Mouse (Mus musculus): ENCODE measurements around the gene Hist1h2bp. TPM values are rescaled to one million over a fixed set of nuclear protein-coding genes. Genes with fewer than 3 reads are reported as not detected.

Gene Hist1h2bp
- 1.1 and 1.5 TPM in 2 replicates for polyA plus RNA-seq (2012; rRNA removed)

DNA sequence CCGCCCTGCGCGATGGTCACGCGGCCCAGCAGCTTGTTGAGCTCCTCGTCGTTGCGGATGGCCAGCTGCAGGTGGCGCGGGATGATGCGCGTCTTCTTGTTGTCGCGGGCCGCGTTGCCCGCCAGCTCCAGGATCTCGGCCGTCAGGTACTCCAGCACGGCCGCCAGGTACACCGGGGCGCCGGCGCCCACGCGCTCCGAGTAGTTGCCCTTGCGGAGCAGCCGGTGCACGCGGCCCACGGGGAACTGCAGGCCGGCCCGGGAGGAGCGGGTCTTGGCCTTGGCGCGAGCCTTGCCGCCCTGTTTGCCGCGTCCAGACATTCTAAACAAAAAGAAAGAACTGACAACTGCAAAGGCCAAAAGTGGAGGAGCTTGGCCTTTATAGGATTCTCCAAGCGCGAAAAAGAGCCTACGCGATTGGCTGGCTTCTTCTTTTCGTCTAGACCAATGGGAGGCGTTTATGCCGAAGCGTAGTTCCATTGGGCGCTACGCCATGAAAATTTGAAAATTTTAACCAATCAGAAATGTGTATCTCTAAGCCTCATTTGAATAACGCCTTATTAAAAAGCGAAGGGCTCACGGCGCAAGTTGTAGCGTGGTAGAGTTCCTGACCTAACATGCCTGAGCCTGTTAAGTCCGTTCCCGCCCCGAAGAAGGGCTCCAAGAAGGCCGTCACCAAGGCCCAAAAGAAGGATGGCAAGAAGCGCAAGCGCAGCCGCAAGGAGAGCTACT is at the start of gene Hist1h2bp, which contains the start of gene Hist1h2an:
Gene Hist1h2bp, plus strand, starts transcription at position 563 of the 731 bp plus-strand sequence.
Gene Hist1h2an, minus strand, starts transcription at position 320 of the 731 bp plus-strand sequence.

DNA sequence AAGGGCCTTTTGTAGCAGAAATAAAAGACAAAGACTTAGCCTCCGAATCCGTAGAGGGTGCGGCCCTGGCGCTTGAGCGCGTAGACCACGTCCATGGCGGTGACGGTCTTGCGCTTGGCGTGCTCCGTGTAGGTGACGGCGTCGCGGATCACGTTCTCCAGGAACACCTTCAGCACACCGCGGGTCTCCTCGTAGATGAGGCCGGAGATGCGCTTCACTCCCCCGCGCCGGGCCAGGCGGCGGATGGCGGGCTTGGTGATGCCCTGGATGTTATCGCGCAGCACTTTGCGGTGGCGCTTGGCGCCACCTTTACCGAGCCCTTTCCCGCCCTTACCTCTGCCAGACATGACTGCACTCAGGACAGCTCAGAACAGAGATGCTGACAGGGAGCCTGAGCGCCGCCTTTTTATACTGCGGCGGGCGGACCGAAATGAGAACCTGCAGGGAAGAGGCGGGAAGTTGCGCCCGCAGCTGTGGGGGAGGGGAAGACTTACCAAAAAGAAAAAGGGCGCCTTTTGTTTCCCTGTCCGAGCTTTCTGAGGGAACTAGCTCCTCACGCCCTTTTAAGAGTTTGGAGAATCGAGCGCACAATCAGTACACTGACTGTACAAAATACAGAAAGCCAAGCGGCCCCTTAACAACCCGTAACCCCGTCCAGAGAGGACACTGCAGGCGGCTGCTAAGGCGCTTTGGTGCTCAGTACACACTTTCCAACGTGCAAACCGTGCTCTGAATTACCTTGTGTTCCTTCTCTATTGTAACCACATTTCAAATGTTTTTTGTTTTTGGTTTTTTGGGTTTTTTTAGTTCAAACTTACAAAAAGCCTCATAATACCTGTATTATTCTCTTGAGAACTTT is 36.9 kb upstream of the Hist1h2bp start, which contains the start of gene Hist1h4k:
Gene Hist1h4k, minus strand, starts transcription at position 347 of the 859 bp plus-strand sequence.

DNA sequence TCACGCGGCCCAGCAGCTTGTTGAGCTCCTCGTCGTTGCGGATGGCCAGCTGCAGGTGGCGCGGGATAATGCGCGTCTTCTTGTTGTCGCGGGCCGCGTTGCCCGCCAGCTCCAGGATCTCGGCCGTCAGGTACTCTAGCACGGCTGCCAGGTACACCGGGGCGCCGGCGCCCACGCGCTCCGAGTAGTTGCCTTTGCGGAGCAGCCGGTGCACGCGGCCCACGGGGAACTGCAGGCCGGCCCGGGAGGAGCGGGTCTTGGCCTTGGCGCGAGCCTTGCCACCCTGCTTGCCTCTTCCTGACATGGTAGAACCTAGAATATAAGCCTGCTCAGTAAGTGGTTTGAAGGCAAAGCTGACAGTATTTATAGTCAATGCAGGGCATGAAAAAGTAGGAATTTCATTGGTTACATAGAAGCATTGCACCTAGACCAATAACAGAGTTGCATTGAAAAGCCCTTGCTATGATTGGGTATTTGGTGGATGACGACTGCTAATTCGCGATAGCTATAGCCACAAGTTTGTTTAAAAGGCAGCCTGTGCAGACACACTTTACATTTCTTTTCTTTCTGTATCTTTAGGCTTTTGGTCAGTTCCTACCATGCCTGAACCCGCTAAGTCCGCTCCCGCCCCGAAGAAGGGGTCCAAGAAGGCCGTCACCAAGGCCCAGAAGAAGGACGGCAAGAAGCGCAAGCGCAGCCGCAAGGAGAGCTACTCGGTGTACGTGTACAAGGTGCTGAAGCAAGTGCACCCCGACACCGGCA is 33.6 kb upstream of the Hist1h2bp start, which contains the start of the genes Hist1h2ak and Hist1h2bn:
Gene Hist1h2ak, minus strand, starts transcription at position 304 of the 762 bp plus-strand sequence.
Gene Hist1h2bn, plus strand, starts transcription at position 600 of the 762 bp plus-strand sequence.

DNA sequence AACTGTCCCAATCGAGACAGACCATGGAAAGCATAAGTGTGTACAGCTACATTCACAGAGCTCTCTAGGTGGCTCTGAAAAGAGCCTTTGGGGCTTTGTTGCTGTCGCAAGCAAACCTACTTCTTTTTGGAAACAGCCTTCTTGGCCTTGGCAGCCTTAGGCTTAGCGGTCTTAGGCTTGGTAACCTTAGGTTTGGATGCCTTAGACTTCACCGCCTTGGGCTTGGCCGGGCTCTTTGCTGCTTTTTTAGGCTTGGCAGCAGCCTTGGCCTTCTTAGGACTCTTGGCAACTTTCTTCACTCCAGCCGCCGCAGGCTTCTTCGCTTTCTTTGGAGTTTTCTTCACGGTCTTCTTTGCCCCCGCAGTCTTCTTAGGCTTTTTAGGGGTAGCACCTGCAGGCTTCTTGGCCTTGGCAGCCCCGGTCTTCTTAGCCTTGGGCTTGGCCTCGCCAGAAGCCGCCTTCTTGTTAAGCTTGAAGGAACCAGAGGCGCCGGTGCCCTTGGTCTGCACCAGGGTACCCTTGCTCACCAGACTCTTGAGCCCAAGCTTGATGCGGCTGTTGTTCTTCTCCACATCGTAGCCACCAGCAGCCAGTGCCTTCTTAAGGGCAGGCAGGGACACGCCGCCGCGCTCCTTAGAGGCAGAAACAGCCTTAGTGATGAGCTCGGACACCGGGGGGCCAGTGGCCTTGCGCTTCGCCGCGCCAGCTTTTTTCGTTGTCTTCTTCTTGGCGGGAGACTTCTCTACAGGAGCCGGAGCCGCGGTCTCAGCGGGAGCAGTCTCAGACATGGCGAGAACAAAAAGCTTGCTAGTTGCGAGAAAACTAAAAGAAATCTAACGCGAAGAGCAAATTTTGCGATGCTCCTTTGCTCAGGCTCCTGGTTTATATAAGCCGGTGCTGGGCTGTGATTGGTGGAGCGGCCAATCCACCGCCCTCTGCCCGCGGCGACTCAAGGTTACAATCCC is 7.2 kb upstream of the Hist1h2bp start, which contains the start of gene Hist1h1b:
Gene Hist1h1b, minus strand, starts transcription at position 859 of the 965 bp plus-strand sequence.

DNA sequence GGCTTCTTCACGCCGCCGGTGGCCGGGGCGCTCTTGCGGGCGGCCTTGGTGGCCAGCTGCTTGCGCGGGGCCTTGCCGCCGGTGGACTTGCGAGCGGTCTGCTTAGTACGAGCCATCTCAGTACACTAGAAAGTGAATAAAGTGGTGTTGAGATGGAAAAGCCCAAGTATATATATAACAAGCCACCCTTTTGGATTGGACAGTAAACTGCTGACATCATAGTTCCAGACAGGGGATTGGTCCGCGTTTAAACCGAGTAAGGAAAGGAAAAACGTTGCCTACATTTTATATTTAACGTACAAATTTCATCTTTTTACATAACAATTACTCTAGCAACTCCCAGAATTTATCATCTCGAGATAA is 4.0 kb upstream of the Hist1h2bp start, which contains the start of gene Hist1h3i:
Gene Hist1h3i, minus strand, starts transcription at position 116 of the 363 bp plus-strand sequence.

DNA sequence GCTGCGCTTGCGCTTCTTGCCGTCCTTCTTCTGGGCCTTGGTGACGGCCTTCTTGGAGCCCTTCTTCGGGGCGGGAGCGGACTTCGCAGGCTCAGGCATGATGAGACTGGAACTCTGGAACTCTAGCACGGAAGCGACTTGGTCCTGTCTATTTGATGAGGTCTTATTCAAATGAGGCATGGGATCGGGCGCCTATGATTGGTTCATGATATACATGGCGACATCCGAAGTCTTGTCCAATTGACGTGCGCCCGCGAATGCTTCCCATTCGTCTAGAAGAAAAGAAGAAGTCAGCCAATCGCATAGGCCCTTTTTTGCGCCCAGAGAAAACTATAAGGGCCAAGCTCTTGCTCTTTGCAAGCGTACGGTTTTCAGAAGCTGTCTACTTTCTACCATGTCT is 22.8 kb downstream of the Hist1h2bp start, which contains the start of the genes Hist1h2bq and Hist1h2ao:
Gene Hist1h2bq, minus strand, starts transcription at position 125 of the 400 bp plus-strand sequence.
Gene Hist1h2ao, plus strand, starts transcription at position 393 of the 400 bp plus-strand sequence.

DNA sequence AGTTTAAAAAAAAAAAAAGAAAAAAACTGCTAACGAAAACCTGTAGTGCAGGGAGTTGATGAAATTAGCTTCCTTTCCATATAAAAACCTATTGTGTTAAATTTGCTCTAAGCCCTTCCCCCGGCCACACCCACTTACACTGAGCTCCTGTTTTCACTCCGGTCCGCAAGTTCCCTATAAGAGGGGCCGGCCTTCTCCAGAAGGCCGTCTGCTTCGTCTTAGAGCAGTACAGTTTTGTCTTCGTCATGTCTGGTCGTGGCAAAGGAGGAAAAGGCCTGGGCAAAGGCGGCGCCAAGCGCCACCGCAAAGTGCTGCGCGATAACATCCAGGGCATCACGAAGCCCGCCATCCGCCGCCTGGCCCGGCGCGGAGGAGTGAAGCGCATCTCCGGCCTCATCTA is 24.3 kb downstream of the Hist1h2bp start, which contains the start of gene Hist1h4m:
Gene Hist1h4m, plus strand, starts transcription at position 208 of the 400 bp plus-strand sequence.

DNA sequence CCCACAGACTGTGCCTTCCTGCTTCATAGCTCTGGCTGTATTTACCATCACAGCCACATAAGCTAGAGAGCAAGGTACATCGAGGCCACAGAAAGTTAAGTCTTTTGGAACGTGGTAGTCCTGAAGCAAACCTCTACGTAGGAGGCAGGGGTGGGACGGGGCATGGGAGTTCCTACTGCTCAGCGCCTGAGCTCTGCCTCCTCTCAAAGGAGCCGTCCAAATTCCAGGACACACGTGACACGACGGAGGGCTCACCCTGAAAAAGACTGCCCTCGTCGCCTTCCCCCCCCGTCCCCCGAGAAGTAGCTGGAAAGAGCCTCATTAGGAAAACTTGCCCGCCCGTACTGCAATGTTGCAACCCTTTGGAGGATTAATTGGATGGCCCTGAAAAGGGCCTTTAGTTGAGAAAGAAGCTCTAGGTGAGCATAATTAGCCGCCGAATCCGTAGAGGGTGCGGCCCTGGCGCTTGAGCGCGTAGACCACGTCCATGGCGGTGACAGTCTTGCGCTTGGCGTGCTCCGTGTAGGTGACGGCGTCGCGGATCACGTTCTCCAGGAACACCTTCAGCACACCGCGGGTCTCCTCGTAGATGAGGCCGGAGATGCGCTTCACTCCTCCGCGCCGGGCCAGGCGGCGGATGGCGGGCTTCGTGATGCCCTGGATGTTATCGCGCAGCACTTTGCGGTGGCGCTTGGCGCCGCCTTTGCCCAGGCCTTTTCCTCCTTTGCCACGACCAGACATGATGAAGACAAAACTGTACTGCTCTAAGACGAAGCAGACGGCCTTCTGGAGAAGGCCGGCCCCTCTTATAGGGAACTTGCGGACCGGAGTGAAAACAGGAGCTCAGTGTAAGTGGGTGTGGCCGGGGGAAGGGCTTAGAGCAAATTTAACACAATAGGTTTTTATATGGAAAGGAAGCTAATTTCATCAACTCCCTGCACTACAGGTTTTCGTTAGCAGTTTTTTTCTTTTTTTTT is 44.4 kb downstream of the Hist1h2bp start, which contains the start of gene Hist1h4n:
Gene Hist1h4n, minus strand, starts transcription at position 779 of the 977 bp plus-strand sequence.

DNA sequence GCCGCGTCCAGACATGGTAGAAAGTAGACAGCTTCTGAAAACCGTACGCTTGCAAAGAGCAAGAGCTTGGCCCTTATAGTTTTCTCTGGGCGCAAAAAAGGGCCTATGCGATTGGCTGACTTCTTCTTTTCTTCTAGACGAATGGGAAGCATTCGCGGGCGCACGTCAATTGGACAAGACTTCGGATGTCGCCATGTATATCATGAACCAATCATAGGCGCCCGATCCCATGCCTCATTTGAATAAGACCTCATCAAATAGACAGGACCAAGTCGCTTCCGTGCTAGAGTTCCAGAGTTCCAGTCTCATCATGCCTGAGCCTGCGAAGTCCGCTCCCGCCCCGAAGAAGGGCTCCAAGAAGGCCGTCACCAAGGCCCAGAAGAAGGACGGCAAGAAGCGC is 46.2 kb downstream of the Hist1h2bp start, which contains the start of the genes Hist1h2ap and Hist1h2br:
Gene Hist1h2ap, minus strand, starts transcription at position 47 of the 400 bp plus-strand sequence.
Gene Hist1h2br, plus strand, starts transcription at position 283 of the 400 bp plus-strand sequence.

Other genes starting within 250 kb of the Hist1h2bp start
- not detected in 2 replicates for gene Olfr1366, start 244.7 kb upstream of the Hist1h2bp start, polyA plus RNA-seq (2012; rRNA removed)
- not detected in 2 replicates for gene Olfr1535, start 227.6 kb upstream of the Hist1h2bp start, polyA plus RNA-seq (2012; rRNA removed)
- not detected in 2 replicates for gene Olfr1364, start 205.7 kb upstream of the Hist1h2bp start, polyA plus RNA-seq (2012; rRNA removed)
- not detected in 2 replicates for gene Olfr1362, start 173.4 kb upstream of the Hist1h2bp start, polyA plus RNA-seq (2012; rRNA removed)
- gene Olfr11, start 144.9 kb upstream of the Hist1h2bp start, polyA plus RNA-seq (2012; rRNA removed) = not detected in 2 replicates
- gene Olfr1361, start 124.1 kb upstream of the Hist1h2bp start, polyA plus RNA-seq (2012; rRNA removed) = not detected in 2 replicates
- gene Olfr1360, start 110.1 kb upstream of the Hist1h2bp start, polyA plus RNA-seq (2012; rRNA removed) = not detected in 2 replicates
- gene Olfr1359, start 89.3 kb upstream of the Hist1h2bp start, polyA plus RNA-seq (2012; rRNA removed) = not detected in 2 replicates
- 6.6 and 13.7 TPM in 2 replicates for gene Hist1h2bl, start 71.3 kb upstream of the Hist1h2bp start, polyA plus RNA-seq (2012; rRNA removed)
- 11.5 and 14.4 TPM in 2 replicates for gene Hist1h2ai, start 71.0 kb upstream of the Hist1h2bp start, polyA plus RNA-seq (2012; rRNA removed)
- gene Hist1h3h, start 69.8 kb upstream of the Hist1h2bp start, polyA plus RNA-seq (2012; rRNA removed) = 23.9 and 36.2 TPM in 2 replicates
- 6.2 and 11.0 TPM in 2 replicates for gene Hist1h2bm, start 65.4 kb upstream of the Hist1h2bp start, polyA plus RNA-seq (2012; rRNA removed)
- gene Hist1h4j, start 52.4 kb upstream of the Hist1h2bp start, polyA plus RNA-seq (2012; rRNA removed) = 11.4 and 17.3 TPM in 2 replicates
- gene Hist1h4k, start 37.0 kb upstream of the Hist1h2bp start, polyA plus RNA-seq (2012; rRNA removed) = 23.8 and 36.9 TPM in 2 replicates
- 18.5 and 25.0 TPM in 2 replicates for gene Hist1h2ak, start 33.6 kb upstream of the Hist1h2bp start, polyA plus RNA-seq (2012; rRNA removed)
- 5.4 and 11.4 TPM in 2 replicates for gene Hist1h2bn, start 33.3 kb upstream of the Hist1h2bp start, polyA plus RNA-seq (2012; rRNA removed)
- 3.8 and 6.4 TPM in 2 replicates for gene Hist1h1b, start 6.8 kb upstream of the Hist1h2bp start, polyA plus RNA-seq (2012; rRNA removed)
- gene Hist1h3i, start 4.1 kb upstream of the Hist1h2bp start, polyA plus RNA-seq (2012; rRNA removed) = 22.6 and 39.5 TPM in 2 replicates
- gene Hist1h2an, start 243 bp upstream of the Hist1h2bp start, polyA plus RNA-seq (2012; rRNA removed) = 4.9 and 9.4 TPM in 2 replicates
- gene Hist1h2bq, start 22.7 kb downstream of the Hist1h2bp start, polyA plus RNA-seq (2012; rRNA removed) = 8.2 and 8.5 TPM in 2 replicates
- 0.21 TPM in 1 of 2 replicates, not detected in the other for gene Hist1h2ao, start 23.0 kb downstream of the Hist1h2bp start, polyA plus RNA-seq (2012; rRNA removed)
- 0.50 TPM in 1 of 2 replicates, not detected in the other for gene Hist1h4m, start 24.3 kb downstream of the Hist1h2bp start, polyA plus RNA-seq (2012; rRNA removed)
- gene Hist1h4n, start 44.7 kb downstream of the Hist1h2bp start, polyA plus RNA-seq (2012; rRNA removed) = 20.1 and 31.8 TPM in 2 replicates
- gene Hist1h2ap, start 46.0 kb downstream of the Hist1h2bp start, polyA plus RNA-seq (2012; rRNA removed) = 31.6 and 43.2 TPM in 2 replicates
- 3.8 and 12.2 TPM in 2 replicates for gene Hist1h2br, start 46.3 kb downstream of the Hist1h2bp start, polyA plus RNA-seq (2012; rRNA removed)
- 13.1 and 15.7 TPM in 2 replicates for gene Zfp184, start 157.6 kb downstream of the Hist1h2bp start, polyA plus RNA-seq (2012; rRNA removed)
- gene Pom121l2, start 193.7 kb downstream of the Hist1h2bp start, polyA plus RNA-seq (2012; rRNA removed) = not detected in 2 replicates
- 0.09 and 0.18 TPM in 2 replicates for gene Prss16, start 222.3 kb downstream of the Hist1h2bp start, polyA plus RNA-seq (2012; rRNA removed)
- gene Hist1h2ah, start 248.1 kb downstream of the Hist1h2bp start, polyA plus RNA-seq (2012; rRNA removed) = 2.9 and 4.5 TPM in 2 replicates
- 11.7 and 20.3 TPM in 2 replicates for gene Hist1h2bk, start 248.4 kb downstream of the Hist1h2bp start, polyA plus RNA-seq (2012; rRNA removed)

All from central nervous system, embryonic 14 days (tissue).